Mouse (Mus musculus) heart, embryonic 15.5 days (tissue): ENCODE data around the gene Txlna. TPM values are rescaled to one million over a fixed set of nuclear protein-coding genes. Genes with fewer than 3 reads are reported as not detected.

Experiments used
- ATAC-seq: fragments of 200-750 bp; cut with Nextera tagmentation; replicated peaks from 2 replicates; pipeline ENCODE4 v1.8.0; 2017; ENCODE audit warnings: low read depth, moderate TSS enrichment; ENCODE audit not compliant: insufficient number of reproducible peaks, insufficient read depth, low FRiP score
- H3K27ac ChIP-seq: fragments of 300-500 bp; sonication (generic); 2 replicates; pipeline ENCODE4 v1.5.1; 2015; ENCODE audit warnings: mild to moderate bottlenecking, inconsistent platforms
- H3K27me3 ChIP-seq: fragments of 300-500 bp; sonication (generic); 2 replicates; pipeline ENCODE4 v1.6.1; 2015; ENCODE audit warnings: inconsistent platforms
- H3K36me3 ChIP-seq: fragments of 300-500 bp; sonication (generic); 2 replicates; pipeline ENCODE4 v1.6.1; 2015; ENCODE audit warnings: mild to moderate bottlenecking, inconsistent platforms
- H3K4me1 ChIP-seq: fragments of 300-500 bp; sonication (generic); replicated peaks from 2 replicates; pipeline ENCODE4 v1.6.1; 2015; ENCODE audit warnings: inconsistent platforms
- H3K4me2 ChIP-seq: fragments of 300-500 bp; sonication (generic); 2 replicates; pipeline ENCODE4 v1.6.1; 2015; ENCODE audit warnings: inconsistent platforms, mild to moderate bottlenecking, moderate library complexity
- H3K4me3 ChIP-seq: fragments of 300-500 bp; sonication (generic); 2 replicates; pipeline ENCODE4 v1.5.1; 2015; ENCODE audit warnings: mild to moderate bottlenecking, inconsistent platforms
- H3K9ac ChIP-seq: fragments of 300-500 bp; sonication (generic); 2 replicates; pipeline ENCODE4 v1.6.1; 2015; ENCODE audit warnings: mild to moderate bottlenecking, inconsistent platforms
- H3K9me3 ChIP-seq: fragments of 300-500 bp; sonication (generic); replicated peaks from 2 replicates; pipeline ENCODE4 v1.6.1; 2016; ENCODE audit warnings: inconsistent platforms
- WGBS: fragments of 180-500 bp; shearing (Covaris S2); methylation state at CpG from one replicate; pipeline ENCODE4 v1.1.7; 2015; ENCODE audit warnings: mixed read lengths; 5-methylcytosine and 5-hydroxymethylcytosine counted together
- microRNA-seq: library from miRNA; unstranded; fragments of <30 nt; microRNA quantifications from one replicate; pipeline ENCODE4, GENCODE M21; 2016
- polyA plus RNA-seq: library from polyadenylated mRNA; unstranded; fragments of >200 nt; fragmentation: Nextera tagmentation; extraction: Ambion mirVana; gene quantifications from 2 replicates; pipeline ENCODE4 v1.2.1, GENCODE M21; 2015

The Txlna gene
- polyA plus RNA-seq, 1 experiment from 2014 or later, result 38.4 TPM

- 3% methylated on average over 36 of the region's 36 CpGs for WGBS
Measured at GRCm38 (mm10) chr4:129584884-129585608, 55.8 kb downstream of the Txlna start.

DNA sequence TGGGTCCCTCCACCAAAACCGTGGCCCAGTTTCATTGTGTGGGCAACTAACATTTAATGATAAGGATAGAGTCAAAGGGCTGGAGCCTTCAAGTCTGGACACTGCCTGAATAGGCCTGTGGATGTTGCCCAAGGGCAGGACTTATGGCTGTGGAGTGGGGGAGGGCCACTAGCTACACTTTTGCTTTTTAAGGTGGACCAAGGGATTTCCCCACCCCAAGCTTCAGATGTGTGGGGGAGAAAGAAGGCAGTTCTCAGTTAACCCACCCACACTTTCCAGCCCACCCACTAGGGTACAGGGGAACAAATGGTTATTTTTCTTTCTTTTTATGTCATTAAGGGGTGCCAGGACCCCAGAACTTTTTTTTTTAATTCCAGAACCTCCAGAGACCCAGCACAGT is 56.5 kb downstream of the Txlna start:
- no peak for ATAC-seq
- no peaks in the 10 kb centered on the region for H3K36me3 ChIP-seq
- peaks cover 16% of the 10 kb centered on the region for H3K4me1 ChIP-seq
- H3K27ac ChIP-seq, result peak overlapping the region; percentile 70
- peak overlapping the region; percentile 88 for H3K4me2 ChIP-seq
- H3K27me3 ChIP-seq, result no peaks in the 10 kb centered on the region
- 58% methylated on average over 1 of the region's 1 CpGs for whole genome bisulfite sequencing
- H3K4me3 ChIP-seq, result peak overlapping the region; percentile 58
- H3K9ac ChIP-seq, result peak overlapping the region; percentile 58; the same call in 1 of the 2 replicates
- no peaks in the 10 kb centered on the region for H3K9me3 ChIP-seq

More at GRCm38 (mm10) chr4:129584884-129585608, 55.8 kb downstream of the Txlna start:
- Histone ChIP-seq H3K4me2 (peak overlapping the region; percentile 88), H3K4me3 (peak overlapping the region; percentile 58), H3K4me1 (peaks cover 16% of the 10 kb centered on the region), H3K27me3 (no peaks in the 10 kb centered on the region), H3K9me3 (no peaks in the 10 kb centered on the region), H3K27ac (peak overlapping the region; percentile 70), H3K36me3 (no peaks in the 10 kb centered on the region), H3K9ac (peak overlapping the region; percentile 58)
- ATAC-seq, result peak; percentile 71

DNA sequence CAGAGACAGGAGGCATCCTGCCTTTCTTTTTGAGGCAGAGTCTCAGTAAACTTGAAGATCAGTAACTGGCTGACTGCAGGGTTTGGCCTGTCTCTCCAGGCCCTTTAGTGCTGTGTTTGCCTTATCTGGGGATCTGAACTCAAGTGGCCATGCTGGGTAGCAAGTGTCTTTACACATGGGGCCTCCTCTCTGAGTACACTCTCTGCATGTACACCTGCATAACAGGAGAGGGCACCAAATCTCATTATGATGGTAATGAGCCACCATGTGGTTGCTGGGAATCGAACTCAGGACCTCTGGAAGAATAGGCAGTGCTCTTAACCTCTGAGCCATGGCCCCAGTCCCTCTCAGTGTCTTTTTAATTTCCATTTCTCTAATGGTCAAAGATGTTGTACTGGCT is 58.6 kb downstream of the Txlna start:
- Histone ChIP-seq H3K27me3 (no peaks in the 10 kb centered on the region), H3K4me1 (peaks cover 16% of the 10 kb centered on the region), H3K4me2 (no peak overlapping the region), H3K4me3 (no peak overlapping the region), H3K36me3 (no peaks in the 10 kb centered on the region), H3K9ac (no peak overlapping the region), H3K9me3 (no peaks in the 10 kb centered on the region), H3K27ac (no peak overlapping the region)
- ATAC-seq, result no peak
- 79% methylated on average over 1 of the region's 1 CpGs for WGBS

GRCm38 (mm10) chr4:129580347-129580746 is 60.5 kb downstream of the Txlna start:
- Histone ChIP-seq H3K4me3 (no peak overlapping the region), H3K36me3 (no peaks in the 10 kb centered on the region), H3K9ac (no peak overlapping the region), H3K4me1 (peaks cover 17% of the 10 kb centered on the region), H3K27ac (peak overlapping the region; percentile 62), H3K27me3 (no peaks in the 10 kb centered on the region), H3K4me2 (no peak overlapping the region), H3K9me3 (no peaks in the 10 kb centered on the region)
- 67% methylated on average over 7 of the region's 7 CpGs for WGBS
- ATAC-seq, result no peak

GRCm38 (mm10) chr4:129578466-129578865 is 62.4 kb downstream of the Txlna start, which contains the start of gene Fam167b:
Gene Fam167b, minus strand, starts transcription at chr4:129578549.
- no peak for ATAC-seq
- H3K36me3 ChIP-seq, result no peaks in the 10 kb centered on the region
- peaks cover 10% of the 10 kb centered on the region for H3K4me1 ChIP-seq
- peak within 1 kb of the TSS; percentile 12 for H3K4me3 ChIP-seq
- 61% methylated on average over 5 of the region's 5 CpGs for WGBS
- no peaks in the 10 kb centered on the region for H3K9me3 ChIP-seq
- peak within 1 kb of the TSS; percentile 69 for H3K27ac ChIP-seq
- H3K9ac ChIP-seq, result no peak within 1 kb of the TSS
- no peaks in the 10 kb centered on the region for H3K27me3 ChIP-seq
- H3K4me2 ChIP-seq, result peak within 1 kb of the TSS; percentile 34

- WGBS, result 70% methylated on average over 7 of the region's 7 CpGs
- no peaks in the 10 kb centered on the region for H3K27me3 ChIP-seq
- no peak for ATAC-seq
- H3K9me3 ChIP-seq, result no peaks in the 10 kb centered on the region
- no peak overlapping the region for H3K9ac ChIP-seq
- H3K4me2 ChIP-seq, result 0 out of 2 replicates have a peak overlapping the region, but pooled peaks have one; percentile 34
- H3K4me3 ChIP-seq, result no peak overlapping the region
- H3K4me1 ChIP-seq, result peaks cover 13% of the 10 kb centered on the region
- H3K27ac ChIP-seq, result peak overlapping the region; percentile 69
- no peaks in the 10 kb centered on the region for H3K36me3 ChIP-seq
Measured at GRCm38 (mm10) chr4:129577688-129578087, 63.2 kb downstream of the Txlna start.

DNA sequence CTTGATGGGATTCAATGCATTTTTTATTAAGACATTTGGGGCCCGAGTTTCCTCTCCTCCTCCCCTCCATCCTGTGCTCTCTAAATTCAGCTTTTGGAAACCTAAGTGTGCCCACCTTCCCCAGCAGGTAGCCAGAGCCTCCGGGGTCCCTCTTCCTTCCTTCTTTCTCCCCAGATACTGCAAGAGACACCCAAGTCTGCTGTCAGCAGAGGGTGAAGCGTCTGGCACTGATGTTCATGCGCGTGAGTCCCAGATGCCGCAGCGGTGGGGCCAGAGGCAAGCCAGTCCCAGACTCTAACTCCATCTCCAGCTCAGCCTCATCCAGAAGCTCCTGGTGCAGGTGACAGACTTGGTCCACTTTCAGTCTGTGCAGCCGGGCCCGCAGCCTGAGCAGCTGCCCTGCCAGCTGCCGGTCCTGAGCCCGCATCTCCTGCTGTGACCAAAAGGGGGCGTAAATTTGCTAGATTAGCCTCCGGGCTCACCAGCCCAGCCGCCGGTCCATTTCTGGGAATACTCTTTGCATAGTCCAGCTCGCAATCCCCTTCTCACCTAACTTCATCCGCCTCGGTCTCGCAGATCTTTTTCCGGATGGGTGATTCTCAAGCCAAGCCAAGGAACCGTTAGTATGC is 63.9 kb downstream of the Txlna start:
- no peaks in the 10 kb centered on the region for H3K27me3 ChIP-seq
- peak overlapping the region; percentile 8; the same call in 1 of the 2 replicates for H3K4me3 ChIP-seq
- H3K27ac ChIP-seq, result 0 out of 2 replicates have a peak overlapping the region, but pooled peaks have one; percentile 13
- H3K36me3 ChIP-seq, result no peaks in the 10 kb centered on the region
- no peaks in the 10 kb centered on the region for H3K9me3 ChIP-seq
- no peak for ATAC-seq
- H3K9ac ChIP-seq, result no peak overlapping the region
- 30% methylated on average over 21 of the region's 21 CpGs for WGBS
- H3K4me2 ChIP-seq, result peak overlapping the region; percentile 34
- H3K4me1 ChIP-seq, result peaks cover 14% of the 10 kb centered on the region

Small RNAs within 50 kb of the gene (microRNA-seq; reads per million reads assigned to microRNA genes)
- gene Mir7016, result not detected

Other genes with a start within 250 kb of the Txlna start
- gene Zbtb8b, start 200.2 kb downstream of the Txlna start, polyA plus RNA-seq, result 5.8 and 6.2 TPM in 2 replicates
- 23.1 and 27.2 TPM in 2 replicates for gene Bsdc1, start 179.5 kb downstream of the Txlna start, polyA plus RNA-seq
- not detected in 2 replicates for gene Tssk3, start 150.0 kb downstream of the Txlna start, polyA plus RNA-seq
- 0.27 TPM in 1 of 2 replicates, not detected in the other for gene Fam229a, start 149.9 kb downstream of the Txlna start, polyA plus RNA-seq
- gene Marcksl1, start 127.5 kb downstream of the Txlna start, polyA plus RNA-seq, result 283 and 352 TPM in 2 replicates
- 99.9 and 134 TPM in 2 replicates for gene Hdac1, start 98.4 kb downstream of the Txlna start, polyA plus RNA-seq
- 6.8 and 62.1 TPM in 2 replicates for gene Lck, start 67.4 kb downstream of the Txlna start, polyA plus RNA-seq
- 4.4 and 5.0 TPM in 2 replicates for gene Fam167b, start 62.5 kb downstream of the Txlna start, polyA plus RNA-seq
- 151 and 175 TPM in 2 replicates for gene Eif3i, start 40.4 kb downstream of the Txlna start, polyA plus RNA-seq
- 136 and 147 TPM in 2 replicates for gene Tmem234, start 40.4 kb downstream of the Txlna start, polyA plus RNA-seq
- 1.7 and 2.1 TPM in 2 replicates for gene Dcdc2b, start 26.8 kb downstream of the Txlna start, polyA plus RNA-seq
- 19.0 and 22.9 TPM in 2 replicates for gene Iqcc, start 22.0 kb downstream of the Txlna start, polyA plus RNA-seq
- 47.3 and 52.4 TPM in 2 replicates for gene Ccdc28b, start 17.1 kb downstream of the Txlna start, polyA plus RNA-seq
- gene Kpna6, start 31.7 kb upstream of the Txlna start, polyA plus RNA-seq, result 13.6 and 16.6 TPM in 2 replicates
- gene Tmem39b, start 55.8 kb upstream of the Txlna start, polyA plus RNA-seq, result 6.1 and 7.4 TPM in 2 replicates
- gene Khdrbs1, start 101.2 kb upstream of the Txlna start, polyA plus RNA-seq, result 64.8 and 73.1 TPM in 2 replicates
- gene Ptp4a2, start 170.2 kb upstream of the Txlna start, polyA plus RNA-seq, result 347 and 442 TPM in 2 replicates